Comparison of ENCODE assay signal across 23 mouse cellular contexts in genomic region chr13:38379806-38380205, GRCm38 (mm10). TPM values are rescaled to one million over a fixed set of nuclear protein-coding genes. Genes with fewer than 3 reads are reported as not detected.
DNase-seq lines count a peak whose midpoint lies in the region; ATAC-seq lines count a peak whose summit lies in the region.
"Had no signal": no experiment of that assay in that cellular context is flagged by ENCODE, and none has a peak within 500 bp of the region (broad histone marks: within the 10 kb centered on the region; RNA-seq: fewer than 3 reads in every experiment).

No protein-coding gene starts in this region.

- no peak for DNase-seq in frontal cortex, postnatal 14 days (ENCODE audit: low spot score in 2 of 2)
- DNase-seq in left cerebral cortex, postnatal 25 days (ENCODE audit: low spot score in 2 of 2), result peak; percentile 3 to 59
- no peak for DNase-seq in left cerebral cortex, adult 11 months (ENCODE audit: low spot score)
- DNase-seq in right cerebral cortex, adult 2 months (ENCODE audit: low spot score in 2 of 2), result peak; percentile 20 to 39
- DNase-seq in right cerebral cortex, postnatal 4 days, result no peak
- DNase-seq in frontal cortex, postnatal 36 days (ENCODE audit: low spot score in 2 of 2), result peak; percentile 17 to 48
- no peak for DNase-seq in kidney, postnatal 25 days
- DNase-seq: adrenal gland, adult 8-10 months; adrenal gland, postnatal 25 days; cerebellum, adult 11 months; cerebellum, adult 2 months; cerebellum, adult 9-11 months; cerebellum, postnatal 25 days; embryo, embryonic 11 days; gastrocnemius, postnatal 25 days; heart, adult 18-20 months; heart, postnatal 10 days; heart, postnatal 36 days had no signal

- ATAC-seq in frontal cortex, adult (ENCODE audit: low TSS enrichment), result peak; percentile 84
- ATAC-seq: activated CD4-positive, CD25-positive, alpha-beta regulatory T cell, adult 4 months; forebrain, embryonic 15.5 days; hindbrain, embryonic 16.5 days had no signal

- intact Hi-C loops in left cerebral cortex, postnatal 25 days (cut with DNase I), result no loop called here

RNA-seq across cellular contexts. Expression of gene Bmp6, which starts 34.9 kb away (rescaled TPM):
- 10 to 100 TPM in 1 of 2 experiments, 1 to 10 TPM in 1; 8.3 to 12.4 TPM for total RNA-seq in left cerebral cortex, postnatal 25 days (2021)
- total RNA-seq: common myeloid progenitor, adult 5-6 weeks had no signal

Comparison
In these comparisons a context has a peak if more than half of its experiments do, and no peak if none do; other contexts are left out.
1. DNase-seq: peak in left cerebral cortex, postnatal 25 days (2 of 2), right cerebral cortex, adult 2 months (2 of 2) and frontal cortex, postnatal 36 days (2 of 2); none in frontal cortex, postnatal 14 days (0 of 2), left cerebral cortex, adult 11 months (single experiment), right cerebral cortex, postnatal 4 days (single experiment) and kidney, postnatal 25 days (0 of 2).